Mouse (Mus musculus) megakaryocyte progenitor cell, adult 5-6 weeks (primary cell): ENCODE data around the gene Olfr1016. TPM values are rescaled to one million over a fixed set of nuclear protein-coding genes. Genes with fewer than 3 reads are reported as not detected.

Experiments used
- ATAC-seq: replicated peaks from 2 replicates; pipeline ENCODE4 v1.8.0; 2016; ENCODE audit warnings: mild to moderate bottlenecking, moderate TSS enrichment, inconsistent platforms; ENCODE audit not compliant: poor library complexity
- total RNA-seq, 2 experiments: library from RNA; stranded (forward) in 1 of 2; stranded (reverse) in 1 of 2; fragments of 157-497, 149-512 nt in 1 of 2; fragments of 200-1000 nt in 1 of 2; gene quantifications; 2 replicates each; pipeline versions ENCODE4 v1.2.3 to v1.2.4; 2015 to 2017

Olfr1016 gene
- total RNA-seq (2015): not detected in 2 replicates
- not detected in 2 replicates for total RNA-seq (2017)

DNA sequence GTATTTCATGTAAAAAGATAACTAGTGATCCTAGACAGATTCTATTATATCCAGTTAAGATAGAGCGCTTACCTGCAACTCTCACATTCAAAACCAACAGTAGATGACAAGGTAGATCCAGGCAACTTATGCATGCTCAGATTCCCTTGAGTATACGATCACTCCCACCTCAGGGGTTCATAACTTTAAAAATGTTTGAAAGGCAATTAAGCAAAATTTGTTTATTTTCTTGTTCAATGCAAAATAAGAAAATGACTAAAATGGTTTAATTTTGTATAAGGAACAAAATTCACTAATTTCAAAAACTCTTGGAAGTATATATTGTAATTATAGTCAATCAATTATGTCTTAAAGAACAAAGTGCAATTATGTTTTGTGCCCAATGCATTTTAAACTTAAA is at the start of gene Olfr1016:
Gene Olfr1016, minus strand, starts transcription at position 101 of the 400 bp plus-strand sequence.
- no peak for ATAC-seq

DNA sequence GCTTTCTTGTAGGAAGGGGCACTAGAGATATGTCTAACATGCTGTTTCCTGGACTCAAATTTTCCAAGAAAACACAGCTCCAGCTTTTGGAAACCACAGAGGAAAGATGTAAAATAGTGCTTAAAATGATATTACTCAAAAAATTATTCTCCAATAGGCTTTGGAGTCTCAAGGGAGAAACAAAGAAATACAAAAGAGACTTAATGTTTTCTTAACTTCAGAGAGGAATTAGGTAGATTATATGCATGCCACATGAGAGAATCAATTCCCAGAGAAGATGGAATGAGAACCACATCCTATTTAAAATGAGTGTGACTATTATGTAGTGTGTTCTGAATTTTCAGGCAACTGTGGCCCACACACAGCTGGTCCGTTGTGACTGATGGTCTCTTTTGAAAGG is 44.4 kb upstream of the Olfr1016 start, which contains the start of gene Olfr1020:
Gene Olfr1020, plus strand, starts transcription at position 301 of the 400 bp plus-strand sequence.
- ATAC-seq: no peak

DNA sequence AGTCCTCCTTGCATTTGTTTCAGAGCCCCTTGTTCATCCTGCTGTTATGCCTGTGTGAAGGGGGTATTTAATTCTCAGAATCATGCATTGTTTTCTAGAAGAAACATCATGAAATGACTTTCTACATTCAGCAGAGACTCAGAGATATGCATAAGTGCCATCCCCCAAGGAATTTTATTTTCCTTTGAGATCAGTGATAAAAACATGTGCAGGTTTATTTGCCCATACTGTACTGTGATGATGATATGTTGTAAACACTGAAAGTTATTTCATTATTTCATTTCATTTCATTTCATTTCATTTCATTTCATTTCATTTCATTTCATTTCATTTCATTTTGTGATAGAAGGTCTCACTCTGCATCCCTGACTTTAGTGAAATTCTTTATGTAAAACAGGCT is 43.0 kb upstream of the Olfr1016 start, which contains the start of gene Olfr1019:
Gene Olfr1019, minus strand, starts transcription at position 101 of the 400 bp plus-strand sequence.
- no peak for ATAC-seq

DNA sequence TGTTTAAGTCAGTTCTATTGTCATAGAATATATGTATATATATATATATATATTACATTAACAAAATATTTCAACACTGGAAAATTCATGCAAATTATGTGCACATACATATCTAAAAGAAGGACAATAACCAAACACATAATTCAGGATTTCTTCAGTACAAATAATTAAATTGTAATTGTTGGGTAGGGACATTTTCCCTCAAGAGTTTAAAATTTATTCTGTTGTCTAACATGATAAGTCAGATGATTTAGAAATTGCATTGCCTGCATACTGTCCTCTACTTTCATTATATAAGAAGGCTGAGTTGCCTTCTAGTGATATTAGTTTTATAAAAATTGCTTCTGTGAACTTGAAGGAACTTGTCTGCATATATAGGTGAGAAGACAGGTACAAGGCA is 15.8 kb upstream of the Olfr1016 start, which contains the start of gene Olfr1018:
Gene Olfr1018, plus strand, starts transcription at position 301 of the 400 bp plus-strand sequence.
- ATAC-seq: no peak

DNA sequence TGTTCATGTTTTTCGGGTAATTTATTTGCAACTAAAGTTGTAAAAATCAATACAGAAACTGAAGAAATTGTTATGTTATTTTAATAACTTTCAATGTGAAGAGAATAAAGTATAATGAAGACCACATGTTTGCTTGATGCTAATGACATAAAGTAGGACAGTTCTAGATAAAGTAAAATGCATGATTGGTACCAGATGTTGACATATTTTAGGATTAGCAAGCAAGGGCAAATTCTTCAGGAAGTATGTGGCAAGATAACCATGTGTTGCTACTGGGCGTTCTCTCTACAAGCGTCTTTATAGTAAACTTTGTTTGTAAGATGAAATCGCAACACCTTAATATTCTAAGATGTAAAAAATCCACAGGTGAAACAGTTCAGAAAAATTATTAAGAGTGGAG is 2.2 kb upstream of the Olfr1016 start:
- ATAC-seq: no peak

DNA sequence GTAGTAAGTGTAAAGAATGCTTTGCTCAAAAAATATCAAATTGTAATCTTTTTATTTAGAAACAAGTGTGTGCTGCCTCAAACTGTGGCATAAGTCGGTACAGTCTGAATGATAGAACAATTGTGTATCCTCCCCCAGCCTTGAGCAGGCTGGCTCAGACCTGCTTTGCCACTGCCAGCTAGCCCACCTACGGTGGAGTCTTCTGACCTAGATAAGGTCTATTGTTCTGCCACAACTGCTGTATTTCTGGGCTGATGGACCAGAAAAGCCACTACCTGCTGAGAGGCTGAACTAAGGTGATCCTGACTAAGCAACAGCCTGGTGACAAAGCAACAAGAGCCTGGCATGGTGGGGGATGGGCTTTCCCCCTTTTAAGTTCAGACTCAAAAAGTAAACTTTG is 10.0 kb downstream of the Olfr1016 start:
- no peak for ATAC-seq

DNA sequence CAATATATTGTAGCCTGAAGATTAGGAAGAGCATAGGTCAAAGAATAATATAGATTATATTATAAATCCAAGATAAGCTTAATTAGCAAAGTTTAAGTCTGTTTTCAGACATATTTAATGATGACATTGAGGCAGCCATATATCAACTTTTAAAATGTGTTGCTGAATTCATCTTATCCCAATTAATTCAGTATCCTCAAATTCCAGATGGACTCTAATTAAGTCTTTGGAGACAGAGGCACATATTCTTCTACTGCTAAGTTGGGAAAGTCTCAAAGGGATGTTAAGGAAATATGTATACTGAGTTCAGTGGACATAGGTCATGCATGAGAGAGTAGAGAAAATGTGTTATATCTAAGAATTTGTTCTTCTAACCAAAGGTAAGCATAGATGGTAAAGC is 20.6 kb downstream of the Olfr1016 start, which contains the start of gene Olfr1015:
Gene Olfr1015, plus strand, starts transcription at position 301 of the 400 bp plus-strand sequence.
- ATAC-seq: no peak

DNA sequence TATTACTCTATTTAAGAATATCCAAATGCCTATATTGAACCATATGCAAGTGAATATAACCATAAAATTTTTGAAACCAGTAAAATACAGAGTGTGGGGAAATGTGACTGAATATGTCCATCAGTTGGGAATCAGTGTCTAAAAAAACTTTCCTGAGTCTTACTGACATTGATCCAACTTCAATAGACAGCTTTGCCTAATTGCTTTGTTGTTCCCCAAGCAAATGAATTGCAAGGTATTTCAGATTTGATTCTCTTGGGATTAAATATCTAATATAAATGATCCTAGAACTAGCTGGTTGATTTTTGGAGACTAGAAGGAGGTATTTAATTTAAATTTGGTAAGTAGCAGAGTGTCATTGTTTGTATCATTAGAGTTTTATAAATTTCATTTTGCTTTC is 29.9 kb downstream of the Olfr1016 start, which contains the start of gene Olfr1014:
Gene Olfr1014, plus strand, starts transcription at position 301 of the 400 bp plus-strand sequence.
- ATAC-seq: no peak

DNA sequence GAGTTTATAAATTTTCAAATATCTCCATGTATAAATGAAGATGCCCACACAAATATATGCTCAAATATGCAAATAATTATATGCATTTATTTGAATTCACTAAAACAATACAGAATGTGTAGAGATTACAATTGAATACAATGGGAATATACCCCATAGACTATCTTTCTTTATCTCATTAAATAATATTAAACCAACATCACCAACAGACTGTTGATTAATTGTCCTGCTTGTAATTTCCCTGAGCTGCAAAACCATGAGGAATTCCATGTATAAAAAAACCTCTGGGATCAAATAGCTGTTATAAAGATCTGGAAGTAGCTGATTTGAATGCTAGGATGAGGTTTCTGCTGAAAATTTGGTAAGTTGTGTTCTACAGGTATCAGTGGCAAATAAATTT is 35.5 kb downstream of the Olfr1016 start, which contains the start of gene Olfr1013:
Gene Olfr1013, plus strand, starts transcription at position 301 of the 400 bp plus-strand sequence.
- ATAC-seq: no peak

DNA sequence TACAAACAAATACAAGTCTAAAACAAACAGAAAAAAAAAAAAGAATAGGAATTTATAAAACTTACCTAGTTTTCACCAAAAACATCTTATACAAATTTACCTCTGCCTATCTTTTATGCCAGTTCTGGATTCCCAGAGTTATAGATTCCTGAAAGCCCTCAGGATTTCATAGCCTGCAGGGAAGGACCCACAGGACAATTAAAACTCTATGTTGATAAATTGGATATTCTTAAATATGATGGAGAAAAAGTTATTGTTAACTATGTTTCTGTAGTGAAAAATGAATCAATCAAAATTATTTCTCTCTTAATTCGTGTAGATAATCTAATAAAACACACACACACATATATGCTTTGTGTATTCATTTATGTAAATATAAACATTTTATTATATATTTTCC is 39.7 kb downstream of the Olfr1016 start, which contains the start of gene Olfr1012:
Gene Olfr1012, minus strand, starts transcription at position 101 of the 400 bp plus-strand sequence.
- ATAC-seq: no peak

DNA sequence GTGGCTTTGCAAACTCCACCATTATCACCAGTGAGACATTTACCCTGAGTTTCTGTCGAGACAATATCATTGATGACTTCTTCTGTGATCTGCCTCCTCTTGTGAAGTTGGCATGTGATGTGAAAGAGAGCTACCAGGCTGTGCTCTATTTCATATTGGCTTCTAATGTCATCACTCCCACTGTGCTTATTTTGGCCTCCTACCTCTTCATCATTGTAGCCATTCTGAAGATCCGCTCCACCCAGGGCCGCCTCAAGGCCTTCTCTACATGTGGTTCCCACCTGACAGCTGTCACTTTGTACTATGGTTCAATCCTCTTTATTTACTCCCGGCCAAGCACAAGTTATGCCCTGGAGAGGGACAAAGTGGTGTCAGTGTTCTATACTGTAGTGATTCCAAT is 48.5 kb downstream of the Olfr1016 start:
- no peak for ATAC-seq

Other genes with a start within 250 kb of the Olfr1016 start
- not detected in 2 replicates for gene Olfr996, start 223.3 kb downstream of the Olfr1016 start, total RNA-seq (2015)
- not detected in 2 replicates for gene Olfr996, start 223.3 kb downstream of the Olfr1016 start, total RNA-seq (2017)
- not detected in 2 replicates for gene Olfr998, start 213.6 kb downstream of the Olfr1016 start, total RNA-seq (2015)
- not detected in 2 replicates for gene Olfr998, start 213.6 kb downstream of the Olfr1016 start, total RNA-seq (2017)
- gene Olfr1000, start 190.6 kb downstream of the Olfr1016 start, total RNA-seq (2015): not detected in 2 replicates
- not detected in 2 replicates for gene Olfr1000, start 190.6 kb downstream of the Olfr1016 start, total RNA-seq (2017)
- gene Olfr1002, start 151.8 kb downstream of the Olfr1016 start, total RNA-seq (2015): not detected in 2 replicates
- gene Olfr1002, start 151.8 kb downstream of the Olfr1016 start, total RNA-seq (2017): not detected in 2 replicates
- gene Olfr154, start 138.1 kb downstream of the Olfr1016 start, total RNA-seq (2015): not detected in 2 replicates
- not detected in 2 replicates for gene Olfr154, start 138.1 kb downstream of the Olfr1016 start, total RNA-seq (2017)
- gene Olfr1006, start 123.8 kb downstream of the Olfr1016 start, total RNA-seq (2015): not detected in 2 replicates
- gene Olfr1006, start 123.8 kb downstream of the Olfr1016 start, total RNA-seq (2017): not detected in 2 replicates
- gene Olfr1008, start 113.1 kb downstream of the Olfr1016 start, total RNA-seq (2015): not detected in 2 replicates
- gene Olfr1008, start 113.1 kb downstream of the Olfr1016 start, total RNA-seq (2017): not detected in 2 replicates
- not detected in 2 replicates for gene Olfr1009, start 87.1 kb downstream of the Olfr1016 start, total RNA-seq (2015)
- not detected in 2 replicates for gene Olfr1009, start 87.1 kb downstream of the Olfr1016 start, total RNA-seq (2017)
- gene Olfr1012, start 39.8 kb downstream of the Olfr1016 start, total RNA-seq (2015): not detected in 2 replicates
- gene Olfr1012, start 39.8 kb downstream of the Olfr1016 start, total RNA-seq (2017): not detected in 2 replicates
- not detected in 2 replicates for gene Olfr1013, start 35.4 kb downstream of the Olfr1016 start, total RNA-seq (2015)
- gene Olfr1013, start 35.4 kb downstream of the Olfr1016 start, total RNA-seq (2017): not detected in 2 replicates
- not detected in 2 replicates for gene Olfr1014, start 29.8 kb downstream of the Olfr1016 start, total RNA-seq (2015)
- gene Olfr1014, start 29.8 kb downstream of the Olfr1016 start, total RNA-seq (2017): not detected in 2 replicates
- not detected in 2 replicates for gene Olfr1015, start 20.5 kb downstream of the Olfr1016 start, total RNA-seq (2015)
- gene Olfr1015, start 20.5 kb downstream of the Olfr1016 start, total RNA-seq (2017): not detected in 2 replicates
- gene Olfr1018, start 15.9 kb upstream of the Olfr1016 start, total RNA-seq (2015): not detected in 2 replicates
- not detected in 2 replicates for gene Olfr1018, start 15.9 kb upstream of the Olfr1016 start, total RNA-seq (2017)
- gene Olfr1019, start 42.9 kb upstream of the Olfr1016 start, total RNA-seq (2015): not detected in 2 replicates
- gene Olfr1019, start 42.9 kb upstream of the Olfr1016 start, total RNA-seq (2017): not detected in 2 replicates
- gene Olfr1020, start 44.5 kb upstream of the Olfr1016 start, total RNA-seq (2015): not detected in 2 replicates
- gene Olfr1020, start 44.5 kb upstream of the Olfr1016 start, total RNA-seq (2017): not detected in 2 replicates
- gene Olfr1022, start 66.0 kb upstream of the Olfr1016 start, total RNA-seq (2015): not detected in 2 replicates
- gene Olfr1022, start 66.0 kb upstream of the Olfr1016 start, total RNA-seq (2017): not detected in 2 replicates
- gene Olfr1023, start 83.1 kb upstream of the Olfr1016 start, total RNA-seq (2015): not detected in 2 replicates
- not detected in 2 replicates for gene Olfr1023, start 83.1 kb upstream of the Olfr1016 start, total RNA-seq (2017)
- not detected in 2 replicates for gene Olfr1024, start 102.5 kb upstream of the Olfr1016 start, total RNA-seq (2015)
- not detected in 2 replicates for gene Olfr1024, start 102.5 kb upstream of the Olfr1016 start, total RNA-seq (2017)
- not detected in 2 replicates for gene Olfr1025-ps1, start 112.6 kb upstream of the Olfr1016 start, total RNA-seq (2015)
- not detected in 2 replicates for gene Olfr1025-ps1, start 112.6 kb upstream of the Olfr1016 start, total RNA-seq (2017)
- gene Olfr1026, start 119.0 kb upstream of the Olfr1016 start, total RNA-seq (2015): not detected in 2 replicates
- gene Olfr1026, start 119.0 kb upstream of the Olfr1016 start, total RNA-seq (2017): not detected in 2 replicates
- gene Olfr1028, start 147.9 kb upstream of the Olfr1016 start, total RNA-seq (2015): not detected in 2 replicates
- not detected in 2 replicates for gene Olfr1028, start 147.9 kb upstream of the Olfr1016 start, total RNA-seq (2017)
- not detected in 2 replicates for gene Olfr1029, start 171.4 kb upstream of the Olfr1016 start, total RNA-seq (2015)
- gene Olfr1029, start 171.4 kb upstream of the Olfr1016 start, total RNA-seq (2017): not detected in 2 replicates
- gene Olfr1030, start 176.7 kb upstream of the Olfr1016 start, total RNA-seq (2015): not detected in 2 replicates
- gene Olfr1030, start 176.7 kb upstream of the Olfr1016 start, total RNA-seq (2017): not detected in 2 replicates
- gene Olfr1031, start 187.8 kb upstream of the Olfr1016 start, total RNA-seq (2015): not detected in 2 replicates
- not detected in 2 replicates for gene Olfr1031, start 187.8 kb upstream of the Olfr1016 start, total RNA-seq (2017)
- not detected in 2 replicates for gene Olfr1032, start 203.0 kb upstream of the Olfr1016 start, total RNA-seq (2015)
- not detected in 2 replicates for gene Olfr1032, start 203.0 kb upstream of the Olfr1016 start, total RNA-seq (2017)
- gene Olfr1033, start 218.1 kb upstream of the Olfr1016 start, total RNA-seq (2015): 0.10 and 0.24 TPM in 2 replicates
- 0.14 TPM in 1 of 2 replicates, not detected in the other for gene Olfr1033, start 218.1 kb upstream of the Olfr1016 start, total RNA-seq (2017)
- not detected in 2 replicates for gene Olfr1034, start 243.3 kb upstream of the Olfr1016 start, total RNA-seq (2015)
- not detected in 2 replicates for gene Olfr1034, start 243.3 kb upstream of the Olfr1016 start, total RNA-seq (2017)